Mouse (Mus musculus) frontal cortex, postnatal 10 days (tissue): ENCODE data around the gene Msantd2.

Source experiments
- DNase-seq, 2 experiments: peaks; one replicate each; pipeline ENCODE4 v3.0.0; 2022; ENCODE audit warnings: low spot score in 2 of 2, mixed read lengths in 1 of 2

Gene Msantd2

GRCm38 (mm10) chr9:37504348-37504747, 15.2 kb downstream of the Msantd2 start:
- no peak for DNase-seq

DNA sequence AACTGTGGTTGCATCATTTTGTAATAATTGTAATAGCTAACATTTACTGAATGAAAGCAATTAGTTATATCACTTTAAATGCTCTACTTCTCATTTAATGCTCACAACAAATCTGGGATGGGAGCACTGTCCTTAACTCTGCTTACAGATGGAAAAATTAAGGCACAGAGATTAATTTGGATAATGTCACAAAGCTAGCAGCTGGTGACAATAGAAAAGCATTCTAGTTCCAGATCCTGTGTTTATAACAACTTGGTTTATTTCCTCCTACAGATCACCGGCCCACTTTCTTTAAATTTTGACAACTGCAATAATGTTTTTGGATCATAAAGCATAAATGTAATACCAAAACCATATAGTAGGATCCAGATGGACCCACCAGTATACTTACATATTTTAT, 16.9 kb downstream of the Msantd2 start:
- no peak for DNase-seq

DNA sequence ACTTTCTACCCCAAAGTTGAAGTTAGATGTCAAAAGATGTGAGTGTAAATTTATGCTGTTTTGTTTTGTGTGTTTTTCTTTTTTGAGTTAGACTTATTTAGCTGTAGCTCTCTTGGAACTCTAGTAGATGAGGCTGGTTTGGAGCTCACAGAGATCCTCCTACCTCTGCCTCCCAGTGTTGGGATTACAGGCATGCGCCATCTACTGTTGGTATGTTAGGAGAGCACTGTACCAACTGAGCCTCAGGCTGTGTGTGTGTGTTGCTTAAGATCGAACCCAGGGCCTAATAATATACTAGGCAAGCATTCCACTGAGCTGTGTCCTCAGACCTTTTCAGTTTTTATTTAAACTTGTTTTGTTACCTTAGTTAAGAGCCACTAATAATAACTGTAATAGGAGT, 23.0 kb downstream of the Msantd2 start:
- DNase-seq: no peak

GRCm38 (mm10) chr9:37514456-37514855, 25.3 kb downstream of the Msantd2 start:
- no peak for DNase-seq

GRCm38 (mm10) chr9:37517467-37517866, 28.3 kb downstream of the Msantd2 start:
- no peak for DNase-seq

DNA sequence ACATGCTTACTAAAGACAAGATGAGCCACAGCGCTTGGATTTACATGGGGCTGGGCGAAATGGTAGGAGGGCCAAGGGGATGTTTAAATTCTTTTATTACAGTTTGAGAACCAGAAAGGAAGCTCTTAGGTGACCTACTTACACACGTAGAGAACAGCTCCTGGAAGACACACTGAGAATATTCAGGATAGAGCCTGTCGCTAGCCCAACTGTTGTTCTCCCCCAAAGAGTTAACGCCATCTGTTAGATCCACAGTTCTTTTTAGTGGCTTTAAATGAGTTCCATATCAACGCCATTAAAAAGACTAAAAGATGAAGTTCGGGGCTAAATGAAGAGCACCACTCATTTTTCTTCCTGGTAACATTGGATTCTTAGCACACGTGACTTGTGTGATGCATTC, 29.9 kb downstream of the Msantd2 start:
- DNase-seq: no peak

DNA sequence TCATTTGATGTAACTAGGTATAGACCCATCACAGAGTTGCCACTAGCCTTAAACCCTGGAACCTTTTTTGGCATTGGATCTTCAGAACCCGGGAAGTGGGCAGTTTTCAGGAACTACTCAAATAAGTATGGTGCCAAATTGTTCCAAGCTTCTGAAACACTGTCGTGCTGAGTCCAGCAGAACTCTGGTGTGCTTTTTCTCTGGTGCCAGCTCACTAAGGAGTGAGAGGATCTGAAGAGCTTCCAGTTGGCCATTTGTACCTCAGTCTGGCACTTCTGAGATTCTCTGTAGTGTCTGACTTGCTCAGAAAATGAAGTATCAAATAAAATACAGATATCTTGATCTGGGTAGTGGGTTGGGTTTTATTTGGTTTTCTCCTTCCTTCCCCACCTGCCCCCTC, 30.9 kb downstream of the Msantd2 start:
- no peak for DNase-seq

DNA sequence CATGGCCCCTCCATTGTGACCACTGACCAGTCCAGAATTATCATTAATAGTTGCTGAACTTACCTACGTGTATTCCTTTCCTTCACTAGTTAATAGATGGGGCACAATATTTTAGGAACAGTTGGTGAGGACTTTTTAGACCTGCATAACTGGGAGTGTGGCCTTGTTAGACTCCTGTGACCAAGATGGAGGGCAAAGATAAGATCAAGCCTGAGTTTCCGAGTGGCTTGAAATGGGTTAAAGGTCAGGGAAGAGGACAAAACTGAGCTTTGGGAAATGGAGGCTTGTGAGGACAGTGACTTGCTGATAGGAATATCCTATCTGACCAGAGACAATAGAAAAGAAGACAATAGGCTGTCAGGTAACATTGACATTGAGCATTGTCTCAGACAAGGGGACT, 36.3 kb downstream of the Msantd2 start:
- DNase-seq: no peak

- no peak for DNase-seq
Measured at GRCm38 (mm10) chr9:37526443-37527395, 37.6 kb downstream of the Msantd2 start.

DNA sequence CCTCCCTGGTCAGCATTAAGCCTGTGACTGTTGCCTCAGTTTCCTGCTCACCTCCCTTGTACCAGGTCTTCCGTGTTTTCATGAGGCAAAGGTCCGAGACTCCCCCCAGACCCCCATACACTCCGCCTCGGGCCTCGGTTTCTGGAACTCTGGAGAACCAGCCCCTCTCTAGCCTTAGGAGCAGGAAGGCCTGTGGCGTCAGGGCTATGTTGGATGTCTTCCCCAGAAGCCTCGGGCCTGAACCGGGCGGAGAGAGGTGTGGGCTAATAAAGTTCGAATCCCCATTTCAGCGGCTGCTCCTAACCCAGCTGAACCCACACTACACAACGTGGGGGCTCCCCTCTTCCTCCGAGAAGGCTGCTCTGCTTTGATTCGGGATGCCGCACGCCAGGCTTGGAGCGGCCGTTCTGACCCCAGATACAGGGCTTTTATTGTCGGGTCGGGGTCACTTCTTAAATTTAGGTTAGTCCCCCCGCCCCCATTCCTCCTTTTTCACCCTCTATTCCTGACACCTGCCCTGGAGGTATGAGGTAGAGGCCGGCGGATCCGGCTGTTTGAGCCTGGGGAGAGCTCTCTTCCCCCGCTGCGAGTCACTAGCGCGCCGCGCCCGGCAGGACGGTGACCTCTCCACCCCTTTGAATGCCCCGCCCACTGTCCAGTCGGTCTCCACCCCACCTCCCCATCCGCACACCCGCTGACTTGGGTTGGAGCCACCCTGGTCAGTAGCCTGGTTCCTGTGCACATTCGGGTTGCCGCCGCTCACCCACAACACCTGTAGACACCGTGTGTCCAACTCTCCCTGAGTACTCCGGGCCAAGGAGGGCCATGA, 38.5 kb downstream of the Msantd2 start, which contains the start of gene Esam:
Gene Esam, plus strand, starts transcription at position 683 of the 829 bp plus-strand sequence.
- no peak for DNase-seq

- DNase-seq: no peak
Measured at GRCm38 (mm10) chr9:37528225-37528970, 39.3 kb downstream of the Msantd2 start.

GRCm38 (mm10) chr9:37530031-37530887, 41.1 kb downstream of the Msantd2 start:
- no peak for DNase-seq

- no peak for DNase-seq
Measured at GRCm38 (mm10) chr9:37530888-37531705, 42.0 kb downstream of the Msantd2 start.

DNA sequence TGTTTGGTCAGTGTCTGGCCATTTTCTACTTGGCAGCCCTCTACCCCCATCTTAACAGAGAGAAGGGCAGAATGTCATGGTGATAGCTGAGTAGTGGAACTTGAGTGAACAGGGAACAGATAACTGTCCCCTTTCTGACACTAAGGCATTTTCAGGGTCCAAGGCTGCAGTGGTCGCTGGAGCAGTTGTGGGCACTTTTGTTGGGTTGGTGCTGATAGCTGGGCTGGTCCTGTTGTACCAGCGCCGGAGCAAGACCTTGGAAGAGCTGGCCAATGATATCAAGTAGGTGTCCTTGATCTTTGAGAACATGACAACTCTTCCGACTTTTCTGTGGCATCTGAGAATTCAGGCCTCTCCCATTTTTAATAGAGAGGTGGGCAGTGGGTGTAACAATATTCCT, 47.7 kb downstream of the Msantd2 start:
- DNase-seq: no peak

GRCm38 (mm10) chr9:37537658-37538250, 48.6 kb downstream of the Msantd2 start:
- DNase-seq: no peak

DNA sequence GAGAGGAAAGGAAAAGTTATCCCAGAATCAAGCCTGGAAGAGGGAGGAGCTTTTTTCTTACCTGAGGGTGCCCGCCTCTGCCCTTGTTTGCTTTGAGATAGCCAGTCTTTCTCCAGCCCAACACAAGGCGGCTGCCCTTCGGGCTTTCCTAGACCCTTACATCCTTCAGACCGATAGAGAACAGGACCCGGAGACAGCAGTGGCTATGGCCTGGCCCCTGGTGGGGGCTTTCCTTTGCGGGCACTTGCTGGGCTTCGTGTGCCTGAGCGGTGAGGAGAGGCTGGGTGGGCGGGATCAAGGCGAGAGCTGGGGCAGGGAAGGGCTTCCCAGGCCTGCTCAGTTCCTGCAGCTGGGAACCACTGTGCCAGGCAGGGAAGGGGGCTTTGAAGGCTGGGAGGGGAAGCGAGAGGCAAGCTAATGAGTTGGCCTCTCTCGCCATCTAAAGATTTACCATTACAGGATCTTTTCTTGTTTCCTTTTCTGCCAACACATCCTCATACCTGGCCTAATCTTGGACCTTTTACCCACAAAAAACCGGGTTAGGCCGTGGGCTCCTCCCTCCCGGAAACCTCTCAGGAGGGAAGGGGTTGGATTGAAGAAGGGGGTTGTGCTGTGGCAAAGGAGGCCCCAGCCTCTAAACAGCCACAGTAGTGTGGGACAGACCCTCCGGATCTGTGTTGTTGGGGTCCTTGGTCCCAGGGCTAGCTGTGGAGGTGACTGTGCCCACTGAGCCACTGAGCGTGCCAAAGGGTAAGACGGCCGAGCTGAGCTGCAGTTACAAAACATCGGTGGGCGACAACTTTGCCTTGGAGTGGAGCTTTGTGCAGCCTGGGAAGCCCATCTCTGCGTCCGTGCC, 50.3 kb downstream of the Msantd2 start, which contains the start of gene Vsig2:
Gene Vsig2, plus strand, starts transcription at position 86 of the 856 bp plus-strand sequence.
- no peak for DNase-seq

GRCm38 (mm10) chr9:37540226-37540625, 51.1 kb downstream of the Msantd2 start:
- no peak for DNase-seq
